Mouse (Mus musculus): ENCODE data around the gene Nup133.

GRCm38 (mm10) chr8:123989128-123989527 lies 40.1 kb upstream of the Nup133 start:
- TF ChIP-seq GATA1 (IDR thresholded peaks at IDR 0.05; ENCODE audit: low read length): no peak
- no peak for TF ChIP-seq TAL1 (IDR thresholded peaks at IDR 0.05; ENCODE audit: low read length)

Measured in erythroblast, embryonic 14.5 days (primary cell).